Mouse (Mus musculus) heart, postnatal 36 days (tissue): ENCODE results near the gene Rbm25. TPM values are rescaled to one million over a fixed set of nuclear protein-coding genes. Genes with fewer than 3 reads are reported as not detected.
"Not testable (repeated sequence)": the region's sequence is repeated elsewhere in the genome, so short reads cannot be mapped to it uniquely, and the experiment has no call there.

Experiments
- DNase-seq, 2 experiments: peaks; one replicate each; pipeline ENCODE4 v3.0.0; 2021 to 2022
- intact Hi-C: fragments of 180-260 bp; cut with DNase I; formaldehyde crosslinking; loops from one replicate; pipeline ENCODE4 v1.15.1; 2025
- total RNA-seq, 2 experiments: library from RNA; stranded (reverse); gene quantifications; 2 replicates each; pipeline ENCODE4 v1.2.3; 2021

Rbm25 gene
- total RNA-seq = 10 to 100 TPM; 54.5 to 54.7 TPM

GRCm38 (mm10) chr12:83630936-83631335 is at the start of gene Rbm25:
Gene Rbm25, plus strand, starts transcription at chr12:83631236.
- DNase-seq = not testable (repeated sequence)
- intact Hi-C loops = loop anchor here (5.0 kb wide), 2 partner anchors 34 to 56 kb away; partner anchors contain the start of genes Psen1 and Zfyve1

- no peak for DNase-seq
- intact Hi-C loops = no loop called here
Observed at GRCm38 (mm10) chr12:83582106-83582505, 48.9 kb upstream of the Rbm25 start.

GRCm38 (mm10) chr12:83582747-83583146 is 48.3 kb upstream of the Rbm25 start:
- intact Hi-C loops = no loop called here
- DNase-seq = no peak

- intact Hi-C loops = no loop called here
- DNase-seq = no peak
Observed at GRCm38 (mm10) chr12:83586628-83587027, 44.4 kb upstream of the Rbm25 start.

- DNase-seq = no peak
Observed at GRCm38 (mm10) chr12:83591754-83592501, 39.1 kb upstream of the Rbm25 start.

GRCm38 (mm10) chr12:83594454-83595040 is 36.5 kb upstream of the Rbm25 start:
- intact Hi-C loops = loop anchor here (5.0 kb wide), 1 partner anchor 38 kb away; the partner anchor contains the start of gene Rbm25
- no peak for DNase-seq

More at GRCm38 (mm10) chr12:83591754-83592501, 39.1 kb upstream of the Rbm25 start:
- intact Hi-C loops = no loop called here

- intact Hi-C loops = loop anchor here (5.0 kb wide), 1 partner anchor 36 kb away; the partner anchor contains the start of gene Rbm25
- no peak for DNase-seq
Observed at GRCm38 (mm10) chr12:83596191-83596954, 34.7 kb upstream of the Rbm25 start.

- peak; percentile 88 to 89 for DNase-seq
- intact Hi-C loops = loop anchor here (5.0 kb wide), 1 partner anchor 35 kb away; the partner anchor contains the start of gene Rbm25
Observed at GRCm38 (mm10) chr12:83597025-83597501, 34.0 kb upstream of the Rbm25 start, which contains the start of gene Zfyve1. Gene Zfyve1, minus strand, starts transcription at chr12:83597222.

- no peak for DNase-seq
- intact Hi-C loops = loop anchor here (5.0 kb wide), 1 partner anchor 34 kb away; the partner anchor contains the start of gene Rbm25
Observed at GRCm38 (mm10) chr12:83597881-83598280, 33.2 kb upstream of the Rbm25 start.

GRCm38 (mm10) chr12:83602285-83602684 is 28.8 kb upstream of the Rbm25 start:
- intact Hi-C loops = no loop called here
- DNase-seq = no peak

GRCm38 (mm10) chr12:83606411-83606810 is 24.6 kb upstream of the Rbm25 start:
- DNase-seq, intact Hi-C loops: not testable (repeated sequence)

GRCm38 (mm10) chr12:83617261-83617660 is 13.8 kb upstream of the Rbm25 start:
- DNase-seq = no peak

GRCm38 (mm10) chr12:83618981-83619380 is 12.1 kb upstream of the Rbm25 start:
- intact Hi-C loops = no loop called here
- no peak for DNase-seq

More at GRCm38 (mm10) chr12:83617261-83617660, 13.8 kb upstream of the Rbm25 start:
- intact Hi-C loops = no loop called here

GRCm38 (mm10) chr12:83620694-83621093 is 10.3 kb upstream of the Rbm25 start:
- not testable (repeated sequence) for DNase-seq

GRCm38 (mm10) chr12:83622031-83622755 is 8.8 kb upstream of the Rbm25 start:
- intact Hi-C loops = no loop called here
- no peak for DNase-seq

More at GRCm38 (mm10) chr12:83620694-83621093, 10.3 kb upstream of the Rbm25 start:
- intact Hi-C loops = not testable (repeated sequence)

- intact Hi-C loops = no loop called here
- no peak for DNase-seq
Observed at GRCm38 (mm10) chr12:83624321-83624720, 6.7 kb upstream of the Rbm25 start.

- DNase-seq = peak; percentile 93 to 95
- intact Hi-C loops = loop anchor here (5.0 kb wide), 2 partner anchors 35 to 55 kb away; partner anchors contain the start of genes Psen1 and Zfyve1
Observed at GRCm38 (mm10) chr12:83631743-83632679, 975 bp downstream of the Rbm25 start.

GRCm38 (mm10) chr12:83632680-83633025 is 1.6 kb downstream of the Rbm25 start:
- intact Hi-C loops = loop anchor here (5.0 kb wide), 2 partner anchors 35 to 55 kb away; partner anchors contain the start of genes Psen1 and Zfyve1
- peak; percentile 39 to 59 for DNase-seq
